Mouse (Mus musculus): ENCODE results near the gene Ppif. TPM values are rescaled to one million over a fixed set of nuclear protein-coding genes. Genes with fewer than 3 reads are reported as not detected.

The Ppif gene
- polyA plus RNA-seq, 1 experiment from 2014 or later = 66.1 TPM

DNA sequence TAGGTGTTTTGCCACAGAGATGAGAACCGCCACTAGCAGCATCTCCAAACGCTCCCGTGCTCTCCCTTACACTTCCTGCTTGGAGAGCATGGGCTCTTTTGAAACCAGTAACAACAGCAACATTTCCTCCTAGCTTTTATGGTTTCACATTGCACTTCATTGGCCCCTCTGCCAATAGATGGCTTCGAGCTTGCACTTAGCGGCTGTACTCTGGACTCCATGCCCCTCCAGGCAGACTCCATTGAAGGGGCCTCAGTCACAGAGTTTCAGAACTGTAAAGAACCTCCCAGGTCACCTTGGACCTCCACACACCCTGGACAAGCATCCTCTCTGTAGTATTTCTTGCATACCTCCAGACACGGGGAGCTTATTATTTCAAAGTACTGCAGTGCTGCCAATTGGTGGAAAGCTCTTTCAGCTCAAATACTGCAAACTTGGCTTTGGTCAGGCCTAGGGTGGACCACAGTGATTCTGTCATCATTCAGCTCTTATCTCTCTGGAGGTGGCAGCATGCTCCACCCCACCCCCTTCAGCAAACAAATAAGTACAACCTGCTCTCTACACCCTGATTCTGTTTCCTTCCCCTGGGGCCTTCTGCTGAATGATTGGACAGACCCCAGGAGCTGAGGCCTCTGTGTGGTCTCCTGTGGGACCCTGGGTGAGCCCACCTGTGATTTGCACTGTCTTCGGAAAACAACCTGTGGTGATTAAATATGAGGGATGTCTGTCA, 7.6 kb upstream of the Ppif start:
- 51% methylated on average over 7 of the region's 7 CpGs for WGBS
- peak; percentile 78 for ATAC-seq (ENCODE audit: low FRiP score, low TSS enrichment)

DNA sequence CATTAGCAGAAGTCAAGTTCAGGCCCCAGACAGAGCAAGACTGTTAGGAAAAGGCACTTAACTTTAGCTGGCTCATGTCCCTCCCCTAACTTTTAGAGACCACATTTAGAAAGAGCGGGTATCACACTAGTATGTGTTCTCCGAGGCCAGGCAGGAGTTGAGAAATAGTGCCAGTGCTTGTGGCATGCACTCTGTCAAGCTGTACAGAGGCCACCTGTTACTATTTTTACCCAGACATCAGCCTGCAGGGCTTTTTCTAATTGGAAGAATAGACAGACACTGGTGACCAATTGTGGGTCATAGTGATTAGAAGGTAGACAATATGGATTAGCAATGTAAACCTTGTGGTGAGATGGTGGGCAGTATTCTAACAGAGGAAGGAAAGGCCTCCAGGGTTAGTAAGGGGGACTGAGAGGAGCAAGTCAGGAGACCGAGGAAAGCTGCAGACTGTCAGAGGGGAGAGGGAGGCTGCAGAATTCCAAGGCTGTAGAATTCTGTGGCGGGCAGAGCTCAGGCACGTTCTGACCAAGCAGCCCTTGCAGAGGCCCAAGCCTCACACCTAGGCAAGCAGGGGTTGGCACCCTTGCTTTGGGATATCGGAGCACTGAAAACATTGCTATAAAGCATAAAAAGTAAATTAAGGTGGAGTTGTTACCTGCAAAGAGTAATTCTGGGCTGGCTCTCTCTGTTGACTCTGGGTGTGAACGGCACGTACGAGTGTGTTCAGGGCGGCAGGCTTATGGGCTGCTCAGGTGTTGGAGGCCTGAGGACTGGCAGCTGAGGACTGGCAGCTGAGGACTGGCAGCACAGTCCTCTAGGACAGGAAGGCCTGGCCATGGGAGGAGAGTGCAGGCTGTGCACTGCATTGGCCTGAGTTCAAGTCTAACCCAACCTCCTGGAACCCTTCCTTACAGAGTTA, 6.7 kb upstream of the Ppif start:
- Histone ChIP-seq H3K27me3 (ENCODE audit: control insufficient read depth, insufficient read depth, low read length) (no peaks in the 10 kb centered on the region), H3K4me3 (ENCODE audit: low read depth, low read length) (no peak overlapping the region), H3K27ac (replicated peaks) (peak overlapping the region; percentile 86), H3K9ac (ENCODE audit: low read length) (no peak overlapping the region), H3K36me3 (ENCODE audit: control insufficient read depth, insufficient read depth, low read length) (no peaks in the 10 kb centered on the region), H3K4me2 (replicated peaks; ENCODE audit: low read depth) (no peak overlapping the region), H3K9me3 (ENCODE audit: control insufficient read depth, low read length) (no peaks in the 10 kb centered on the region), H3K4me1 (replicated peaks; ENCODE audit: control insufficient read depth, insufficient read depth) (peaks cover 7% of the 10 kb centered on the region)
- WGBS = 45% methylated on average over 10 of the region's 10 CpGs
- ATAC-seq (ENCODE audit: low FRiP score, low TSS enrichment) = peak; percentile 86
- peak; percentile 79 for DNase-seq (ENCODE audit: low spot score)
- no peak for TF ChIP-seq EP300 (optimal IDR thresholded peaks at IDR 0.05)
- no peak for TF ChIP-seq CTCF (IDR thresholded peaks at IDR 0.05; ENCODE audit: low read depth)

More for the DNA sequence above, 7.6 kb upstream of the Ppif start:
- Histone ChIP-seq H3K4me3 (ENCODE audit: low read depth, low read length) (no peak overlapping the region), H3K4me1 (replicated peaks; ENCODE audit: control insufficient read depth, insufficient read depth) (peaks cover 7% of the 10 kb centered on the region), H3K27me3 (ENCODE audit: control insufficient read depth, insufficient read depth, low read length) (no peaks in the 10 kb centered on the region), H3K4me2 (replicated peaks; ENCODE audit: low read depth) (no peak overlapping the region), H3K9me3 (ENCODE audit: control insufficient read depth, low read length) (no peaks in the 10 kb centered on the region), H3K36me3 (ENCODE audit: control insufficient read depth, insufficient read depth, low read length) (no peaks in the 10 kb centered on the region), H3K27ac (replicated peaks) (peak overlapping the region; percentile 86), H3K9ac (ENCODE audit: low read length) (no peak overlapping the region)
- peak; percentile 58 for DNase-seq (ENCODE audit: low spot score)
- TF ChIP-seq EP300 (optimal IDR thresholded peaks at IDR 0.05) = no peak
- no peak for TF ChIP-seq CTCF (IDR thresholded peaks at IDR 0.05; ENCODE audit: low read depth)

GRCm38 (mm10) chr14:25693271-25693887, 575 bp upstream of the Ppif start:
- H3K27ac ChIP-seq (replicated peaks) = no peak overlapping the region; the same call in none of the 2 replicates
- peak overlapping the region; percentile 77; the same call in 1 of the 2 replicates for H3K4me3 ChIP-seq (ENCODE audit: low read depth, low read length)
- no peaks in the 10 kb centered on the region for H3K9me3 ChIP-seq (ENCODE audit: control insufficient read depth, low read length)
- no peaks in the 10 kb centered on the region for H3K27me3 ChIP-seq (ENCODE audit: control insufficient read depth, insufficient read depth, low read length)
- WGBS = 47% methylated on average over 6 of the region's 6 CpGs
- no peak for ATAC-seq (ENCODE audit: low FRiP score, low TSS enrichment)
- H3K4me2 ChIP-seq (replicated peaks; ENCODE audit: low read depth) = peak overlapping the region; percentile 98
- H3K9ac ChIP-seq (ENCODE audit: low read length) = no peak overlapping the region
- H3K4me1 ChIP-seq (replicated peaks; ENCODE audit: control insufficient read depth, insufficient read depth) = no peaks in the 10 kb centered on the region; the same call in 1 of the 2 replicates
- peaks cover 5% of the 10 kb centered on the region for H3K36me3 ChIP-seq (ENCODE audit: control insufficient read depth, insufficient read depth, low read length)
- TF ChIP-seq CTCF (IDR thresholded peaks at IDR 0.05; ENCODE audit: low read depth) = no peak
- no peak for TF ChIP-seq EP300 (optimal IDR thresholded peaks at IDR 0.05)
- no peak for DNase-seq (ENCODE audit: low spot score)

GRCm38 (mm10) chr14:25694569-25694897, 579 bp downstream of the Ppif start:
- Histone ChIP-seq H3K4me2 (replicated peaks; ENCODE audit: low read depth) (peak overlapping the region; percentile 98), H3K27me3 (ENCODE audit: control insufficient read depth, insufficient read depth, low read length) (no peaks in the 10 kb centered on the region), H3K36me3 (ENCODE audit: control insufficient read depth, insufficient read depth, low read length) (peaks cover 11% of the 10 kb centered on the region), H3K9ac (ENCODE audit: low read length) (peak overlapping the region; percentile 82), H3K4me3 (ENCODE audit: low read depth, low read length) (peak overlapping the region; percentile 77), H3K9me3 (ENCODE audit: control insufficient read depth, low read length) (no peaks in the 10 kb centered on the region), H3K4me1 (replicated peaks; ENCODE audit: control insufficient read depth, insufficient read depth) (no peaks in the 10 kb centered on the region), H3K27ac (replicated peaks) (no peak overlapping the region; the same call in 1 of the 2 replicates)
- ATAC-seq (ENCODE audit: low FRiP score, low TSS enrichment) (peak; percentile 62), DNase-seq (ENCODE audit: low spot score) (peak; percentile 78)
- 1% methylated on average over 10 of the region's 10 CpGs for whole genome bisulfite sequencing
- no peak for TF ChIP-seq EP300 (optimal IDR thresholded peaks at IDR 0.05)
- no peak for TF ChIP-seq CTCF (IDR thresholded peaks at IDR 0.05; ENCODE audit: low read depth)

DNA sequence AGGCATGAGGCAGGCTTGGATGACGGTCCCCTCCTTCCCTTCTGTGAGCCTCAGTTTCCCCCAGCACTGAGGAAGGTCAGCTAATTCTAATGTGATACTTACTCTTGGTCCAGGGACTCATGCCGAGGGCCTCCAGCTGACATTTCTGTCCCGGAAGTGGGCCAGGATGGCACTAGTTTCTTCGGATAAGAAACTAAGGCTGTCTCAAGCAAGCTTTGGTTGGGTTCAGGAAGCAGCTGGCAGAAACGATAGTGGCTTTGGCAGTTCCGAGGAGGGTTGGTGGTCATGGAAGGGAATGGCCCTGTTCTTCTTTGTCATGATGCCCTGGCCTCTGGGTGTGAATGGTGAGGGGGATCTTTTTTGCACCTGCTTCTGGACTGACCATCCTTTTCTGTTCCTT, 1.1 kb downstream of the Ppif start:
- no peak for DNase-seq (ENCODE audit: low spot score)
- Histone ChIP-seq H3K27me3 (ENCODE audit: control insufficient read depth, insufficient read depth, low read length) (no peaks in the 10 kb centered on the region), H3K4me3 (ENCODE audit: low read depth, low read length) (peak overlapping the region; percentile 77; the same call in 1 of the 2 replicates), H3K4me1 (replicated peaks; ENCODE audit: control insufficient read depth, insufficient read depth) (no peaks in the 10 kb centered on the region), H3K36me3 (ENCODE audit: control insufficient read depth, insufficient read depth, low read length) (peaks cover 14% of the 10 kb centered on the region), H3K27ac (replicated peaks) (no peak overlapping the region), H3K9me3 (ENCODE audit: control insufficient read depth, low read length) (no peaks in the 10 kb centered on the region), H3K9ac (ENCODE audit: low read length) (peak overlapping the region; percentile 35; the same call in 1 of the 2 replicates), H3K4me2 (replicated peaks; ENCODE audit: low read depth) (peak overlapping the region; percentile 98)
- 46% methylated on average over 6 of the region's 6 CpGs for WGBS
- ATAC-seq (ENCODE audit: low FRiP score, low TSS enrichment) = no peak
- TF ChIP-seq EP300 (optimal IDR thresholded peaks at IDR 0.05) (no peak), CTCF (IDR thresholded peaks at IDR 0.05; ENCODE audit: low read depth) (no peak)
